Mouse (Mus musculus) forebrain, embryonic 14.5 days (tissue): Measurements from ENCODE around the gene Slc35a2. TPM values are rescaled to one million over a fixed set of nuclear protein-coding genes. Genes with fewer than 3 reads are reported as not detected.

Experiments
- polyA plus RNA-seq: library from polyadenylated mRNA; unstranded; fragments of >200 nt; fragmentation: Nextera tagmentation; extraction: Ambion mirVana; gene quantifications from 2 replicates; pipeline ENCODE4 v1.2.1, GENCODE M21; 2014

Gene Slc35a2
- polyA plus RNA-seq, 1 experiment from 2014 or later = 17.8 TPM

Other genes with a start within 250 kb of the Slc35a2 start
- gene Syp, start 245.6 kb upstream of the Slc35a2 start, polyA plus RNA-seq = 69.2 and 96.1 TPM in 2 replicates
- 0.94 and 1.6 TPM in 2 replicates for gene Prickle3, start 226.8 kb upstream of the Slc35a2 start, polyA plus RNA-seq
- 38.4 and 51.5 TPM in 2 replicates for gene Plp2, start 212.6 kb upstream of the Slc35a2 start, polyA plus RNA-seq
- 0.13 TPM in 1 of 2 replicates, not detected in the other for gene Magix, start 202.8 kb upstream of the Slc35a2 start, polyA plus RNA-seq
- 56.2 and 57.4 TPM in 2 replicates for gene Gpkow, start 186.9 kb upstream of the Slc35a2 start, polyA plus RNA-seq
- gene Wdr45, start 169.7 kb upstream of the Slc35a2 start, polyA plus RNA-seq = 30.2 and 31.3 TPM in 2 replicates
- not detected in 2 replicates for gene Gm45208, start 161.8 kb upstream of the Slc35a2 start, polyA plus RNA-seq
- 139 and 145 TPM in 2 replicates for gene Praf2, start 155.6 kb upstream of the Slc35a2 start, polyA plus RNA-seq
- 43.8 and 45.3 TPM in 2 replicates for gene Ccdc120, start 133.1 kb upstream of the Slc35a2 start, polyA plus RNA-seq
- 16.1 and 23.9 TPM in 2 replicates for gene Tfe3, start 121.5 kb upstream of the Slc35a2 start, polyA plus RNA-seq
- gene Gripap1, start 94.3 kb upstream of the Slc35a2 start, polyA plus RNA-seq = 44.0 and 50.4 TPM in 2 replicates
- gene Kcnd1, start 61.7 kb upstream of the Slc35a2 start, polyA plus RNA-seq = 1.3 and 1.6 TPM in 2 replicates
- gene Otud5, start 42.7 kb upstream of the Slc35a2 start, polyA plus RNA-seq = 31.8 and 36.9 TPM in 2 replicates
- 11.3 and 15.1 TPM in 2 replicates for gene Pim2, start 5.8 kb upstream of the Slc35a2 start, polyA plus RNA-seq
- gene Pqbp1, start 15.2 kb downstream of the Slc35a2 start, polyA plus RNA-seq = 144 and 172 TPM in 2 replicates
- 193 and 227 TPM in 2 replicates for gene Timm17b, start 15.3 kb downstream of the Slc35a2 start, polyA plus RNA-seq
- gene Gm10491, start 23.8 kb downstream of the Slc35a2 start, polyA plus RNA-seq = not detected in 2 replicates
- gene Gm10490, start 25.5 kb downstream of the Slc35a2 start, polyA plus RNA-seq = not detected in 2 replicates
- gene Pcsk1n, start 35.8 kb downstream of the Slc35a2 start, polyA plus RNA-seq = 84.4 and 111 TPM in 2 replicates
- not detected in 2 replicates for gene Eras, start 44.6 kb downstream of the Slc35a2 start, polyA plus RNA-seq
- 43.3 and 50.4 TPM in 2 replicates for gene Hdac6, start 63.9 kb downstream of the Slc35a2 start, polyA plus RNA-seq
- gene Gata1, start 94.0 kb downstream of the Slc35a2 start, polyA plus RNA-seq = 0.11 and 0.19 TPM in 2 replicates
- 0.46 TPM in 1 of 2 replicates, not detected in the other for gene Glod5, start 134.5 kb downstream of the Slc35a2 start, polyA plus RNA-seq
- 42.8 and 47.7 TPM in 2 replicates for gene Suv39h1, start 190.7 kb downstream of the Slc35a2 start, polyA plus RNA-seq
- gene Was, start 206.5 kb downstream of the Slc35a2 start, polyA plus RNA-seq = 0.15 and 0.33 TPM in 2 replicates
- gene Wdr13, start 248.9 kb downstream of the Slc35a2 start, polyA plus RNA-seq = 35.2 and 43.2 TPM in 2 replicates